Mouse (Mus musculus) neural tube, embryonic 14.5 days (tissue): Measurements from ENCODE around the gene C2cd3. TPM values are rescaled to one million over a fixed set of nuclear protein-coding genes. Genes with fewer than 3 reads are reported as not detected.

ENCODE experiments used
- ATAC-seq: fragments of 200-750 bp; cut with Nextera tagmentation; 2 replicates; pipeline ENCODE4 v1.8.0; 2017; ENCODE audit warnings: low read depth, mild to moderate bottlenecking, moderate TSS enrichment, moderate library complexity
- H3K27ac ChIP-seq: fragments of 300-500 bp; sonication (generic); 2 replicates; pipeline ENCODE4 v1.5.1; 2014; ENCODE audit warnings: low read depth, mild to moderate bottlenecking, control low read depth, low read length, moderate library complexity, mixed read lengths
- H3K27me3 ChIP-seq: fragments of 300-500 bp; sonication (generic); 2 replicates; pipeline ENCODE4 v1.6.1; 2014; ENCODE audit warnings: low read length; ENCODE audit not compliant: control insufficient read depth, insufficient read depth
- H3K36me3 ChIP-seq: fragments of 300-500 bp; sonication (generic); 2 replicates; pipeline ENCODE4 v1.6.1; 2014; ENCODE audit warnings: low read length, mixed read lengths; ENCODE audit not compliant: control insufficient read depth, insufficient read depth
- H3K4me1 ChIP-seq: fragments of 300-500 bp; sonication (generic); 2 replicates; pipeline ENCODE4 v1.6.1; 2014; ENCODE audit warnings: low read length; ENCODE audit not compliant: control insufficient read depth, insufficient read depth
- H3K4me2 ChIP-seq: fragments of 300-500 bp; sonication (generic); 2 replicates; pipeline ENCODE4 v1.6.1; 2014; ENCODE audit warnings: mild to moderate bottlenecking, low read depth, low read length, control low read depth
- H3K4me3 ChIP-seq: fragments of 300-500 bp; sonication (generic); 2 replicates; pipeline ENCODE4 v1.5.1; 2014; ENCODE audit warnings: low read depth, low read length, control low read depth, mixed read lengths
- H3K9ac ChIP-seq: fragments of 300-500 bp; sonication (generic); replicated peaks from 2 replicates; pipeline ENCODE4 v1.6.1; 2014; ENCODE audit warnings: low read depth, mild to moderate bottlenecking, control low read depth, low read length, mixed read lengths
- H3K9me3 ChIP-seq: fragments of 300-500 bp; sonication (generic); 2 replicates; pipeline ENCODE4 v1.6.1; 2016; ENCODE audit warnings: low read length; ENCODE audit not compliant: control insufficient read depth
- WGBS: fragments of 180-500 bp; shearing (Covaris S2); extraction: QIAGEN DNeasy Blood & Tissue Kit; methylation state at CpG from one replicate; pipeline ENCODE4 v1.1.7; 2014; 5-methylcytosine and 5-hydroxymethylcytosine counted together
- polyA plus RNA-seq: library from polyadenylated mRNA; unstranded; fragments of >200 nt; fragmentation: Nextera tagmentation; extraction: Ambion mirVana; gene quantifications from 2 replicates; pipeline ENCODE4 v1.2.1, GENCODE M21; 2014

Gene C2cd3
- polyA plus RNA-seq, 1 experiment from 2014 or later = 22.9 TPM

GRCm38 (mm10) chr7:100356768-100357167 is 15.3 kb upstream of the C2cd3 start:
- H3K4me3 ChIP-seq = no peak overlapping the region
- no peak for ATAC-seq
- H3K36me3 ChIP-seq = peaks cover 6% of the 10 kb centered on the region
- H3K27ac ChIP-seq = no peak overlapping the region
- no peaks in the 10 kb centered on the region for H3K27me3 ChIP-seq
- no peak overlapping the region for H3K4me2 ChIP-seq
- 89% methylated on average over 1 of the region's 1 CpGs for WGBS
- no peaks in the 10 kb centered on the region for H3K9me3 ChIP-seq
- no peak overlapping the region for H3K9ac ChIP-seq
- no peaks in the 10 kb centered on the region for H3K4me1 ChIP-seq

GRCm38 (mm10) chr7:100357856-100358255 is 14.2 kb upstream of the C2cd3 start:
- ATAC-seq = no peak
- Histone ChIP-seq H3K9ac (no peak overlapping the region), H3K4me1 (no peaks in the 10 kb centered on the region), H3K9me3 (no peaks in the 10 kb centered on the region), H3K36me3 (peaks cover 6% of the 10 kb centered on the region), H3K4me2 (no peak overlapping the region), H3K4me3 (no peak overlapping the region), H3K27ac (no peak overlapping the region), H3K27me3 (no peaks in the 10 kb centered on the region)

GRCm38 (mm10) chr7:100363162-100363561 is 8.9 kb upstream of the C2cd3 start:
- Histone ChIP-seq H3K4me1 (no peaks in the 10 kb centered on the region), H3K36me3 (no peaks in the 10 kb centered on the region), H3K4me2 (no peak overlapping the region), H3K4me3 (no peak overlapping the region), H3K9ac (no peak overlapping the region), H3K27ac (no peak overlapping the region), H3K9me3 (no peaks in the 10 kb centered on the region), H3K27me3 (no peaks in the 10 kb centered on the region)
- no peak for ATAC-seq
- WGBS = 92% methylated on average over 2 of the region's 2 CpGs

- no peak for ATAC-seq
- H3K27ac ChIP-seq = no peak overlapping the region
- H3K9me3 ChIP-seq = no peaks in the 10 kb centered on the region
- 60% methylated on average over 6 of the region's 6 CpGs for WGBS
- H3K4me1 ChIP-seq = peaks cover 6% of the 10 kb centered on the region
- no peak overlapping the region for H3K4me3 ChIP-seq
- no peaks in the 10 kb centered on the region for H3K27me3 ChIP-seq
- H3K36me3 ChIP-seq = no peaks in the 10 kb centered on the region
- H3K9ac ChIP-seq = no peak overlapping the region
- H3K4me2 ChIP-seq = no peak overlapping the region
These were observed 7.1 kb upstream of the C2cd3 start for GRCm38 (mm10) chr7:100364888-100365287.

- 8% methylated on average over 17 of the region's 17 CpGs for WGBS
- peak overlapping the region; percentile 74 for H3K4me3 ChIP-seq
- no peaks in the 10 kb centered on the region for H3K27me3 ChIP-seq
- H3K9ac ChIP-seq = no peak overlapping the region; the same call in 1 of the 2 replicates
- peak overlapping the region; percentile 53 for H3K4me2 ChIP-seq
- peaks cover 5% of the 10 kb centered on the region; the same call in 1 of the 2 replicates for H3K36me3 ChIP-seq
- H3K9me3 ChIP-seq = no peaks in the 10 kb centered on the region
- ATAC-seq = no peak
- H3K27ac ChIP-seq = peak overlapping the region; percentile 36; the same call in 1 of the 2 replicates
- H3K4me1 ChIP-seq = peaks cover 19% of the 10 kb centered on the region
These were observed 483 bp downstream of the C2cd3 start for GRCm38 (mm10) chr7:100372452-100372980.

GRCm38 (mm10) chr7:100378257-100378656 is 6.2 kb downstream of the C2cd3 start:
- no peak overlapping the region for H3K4me2 ChIP-seq
- H3K9me3 ChIP-seq = no peaks in the 10 kb centered on the region
- no peak overlapping the region for H3K4me3 ChIP-seq
- no peak for ATAC-seq
- WGBS = 88% methylated on average over 2 of the region's 2 CpGs
- no peaks in the 10 kb centered on the region for H3K4me1 ChIP-seq
- H3K36me3 ChIP-seq = peaks cover 40% of the 10 kb centered on the region
- no peak overlapping the region for H3K27ac ChIP-seq
- no peaks in the 10 kb centered on the region for H3K27me3 ChIP-seq
- H3K9ac ChIP-seq = no peak overlapping the region

GRCm38 (mm10) chr7:100381161-100381560 is 9.1 kb downstream of the C2cd3 start:
- Histone ChIP-seq H3K4me2 (no peak overlapping the region), H3K36me3 (peaks cover 40% of the 10 kb centered on the region), H3K9me3 (no peaks in the 10 kb centered on the region), H3K4me1 (no peaks in the 10 kb centered on the region), H3K27ac (no peak overlapping the region), H3K9ac (no peak overlapping the region), H3K27me3 (no peaks in the 10 kb centered on the region), H3K4me3 (no peak overlapping the region)
- no peak for ATAC-seq

GRCm38 (mm10) chr7:100383207-100383606 is 11.2 kb downstream of the C2cd3 start:
- Histone ChIP-seq H3K27me3 (no peaks in the 10 kb centered on the region), H3K9ac (no peak overlapping the region), H3K9me3 (no peaks in the 10 kb centered on the region), H3K27ac (no peak overlapping the region), H3K4me1 (no peaks in the 10 kb centered on the region), H3K4me2 (no peak overlapping the region), H3K36me3 (peaks cover 34% of the 10 kb centered on the region), H3K4me3 (no peak overlapping the region)
- 91% methylated on average over 2 of the region's 2 CpGs for WGBS
- ATAC-seq = no peak

- 100% methylated on average over 2 of the region's 2 CpGs for WGBS
- Histone ChIP-seq H3K36me3 (peaks cover 23% of the 10 kb centered on the region), H3K9ac (no peak overlapping the region), H3K4me2 (no peak overlapping the region), H3K4me1 (no peaks in the 10 kb centered on the region), H3K4me3 (no peak overlapping the region), H3K27me3 (no peaks in the 10 kb centered on the region), H3K27ac (no peak overlapping the region), H3K9me3 (no peaks in the 10 kb centered on the region)
- ATAC-seq = no peak
These were observed 16.1 kb downstream of the C2cd3 start for GRCm38 (mm10) chr7:100388174-100388573.
